Mouse (Mus musculus) midbrain, embryonic 10.5 days (tissue): ENCODE data around the gene Acsm4. TPM values are rescaled to one million over a fixed set of nuclear protein-coding genes. Genes with fewer than 3 reads are reported as not detected.
"Not testable (repeated sequence)": the region's sequence is repeated elsewhere in the genome, so short reads cannot be mapped to it uniquely, and the experiment has no call there.

Experiments used
- DNase-seq: peaks from one replicate; pipeline ENCODE4 v3.0.0-alpha.2; 2017; ENCODE audit warnings: low spot score
- H3K27ac ChIP-seq: fragments of 300-500 bp; sonication (generic); replicated peaks from 2 replicates; pipeline ENCODE4 v1.5.1; 2016; ENCODE audit warnings: mild to moderate bottlenecking
- H3K27me3 ChIP-seq: fragments of 300-500 bp; sonication (generic); 2 replicates; pipeline ENCODE4 v1.6.1; 2016; ENCODE audit warnings: low read depth, mild to moderate bottlenecking; ENCODE audit not compliant: poor library complexity, severe bottlenecking
- H3K36me3 ChIP-seq: fragments of 300-500 bp; sonication (generic); 2 replicates; pipeline ENCODE4 v1.6.1; 2016; ENCODE audit warnings: mild to moderate bottlenecking, moderate library complexity
- H3K4me1 ChIP-seq: fragments of 300-500 bp; sonication (generic); 2 replicates; pipeline ENCODE4 v1.6.1; 2016
- H3K4me3 ChIP-seq: fragments of 300-500 bp; sonication (generic); 2 replicates; pipeline ENCODE4 v1.5.1; 2016; ENCODE audit warnings: mild to moderate bottlenecking, moderate library complexity
- H3K9me3 ChIP-seq: fragments of 300-500 bp; sonication (generic); replicated peaks from 2 replicates; pipeline ENCODE4 v1.6.1; 2016; ENCODE audit warnings: mild to moderate bottlenecking
- WGBS: fragments of 180-500 bp; shearing (Covaris S2); methylation state at CpG from one replicate; pipeline ENCODE4 v1.1.7; 2016; 5-methylcytosine and 5-hydroxymethylcytosine counted together
- polyA plus RNA-seq: library from polyadenylated mRNA; unstranded; fragments of >200 nt; fragmentation: Nextera tagmentation; extraction: Ambion mirVana; gene quantifications from 2 replicates; pipeline ENCODE4 v1.2.1, GENCODE M21; 2016

Gene Acsm4
- polyA plus RNA-seq, 1 experiment from 2014 or later, result not detected

DNA sequence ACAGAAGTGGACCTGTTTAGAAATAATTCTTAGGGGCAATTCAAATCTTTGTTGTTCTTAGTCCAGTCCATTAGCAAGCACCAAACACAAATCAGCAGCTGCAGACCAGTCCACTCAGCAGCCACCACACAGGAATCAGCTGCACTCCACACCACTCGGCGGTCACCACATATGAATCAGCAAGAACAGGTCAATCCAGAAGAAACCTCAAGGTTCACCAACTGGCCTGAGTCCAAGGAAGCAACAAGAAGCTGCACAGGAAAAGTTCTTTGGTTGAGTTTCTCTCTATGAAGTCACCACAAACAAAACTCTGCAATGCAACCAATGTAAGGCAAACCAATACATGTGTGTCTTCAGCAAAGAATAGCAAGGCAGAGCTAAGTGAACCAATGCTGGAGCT, 37.8 kb downstream of the Acsm4 start:
- H3K4me1 ChIP-seq, result no peaks in the 10 kb centered on the region; the same call in 1 of the 2 replicates
- H3K4me3 ChIP-seq, result no peak overlapping the region
- 91% methylated on average over 2 of the region's 2 CpGs for WGBS
- no peak for DNase-seq
- peaks cover 13% of the 10 kb centered on the region for H3K9me3 ChIP-seq
- H3K27ac ChIP-seq, result no peak overlapping the region
- no peaks in the 10 kb centered on the region for H3K27me3 ChIP-seq
- H3K36me3 ChIP-seq, result no peaks in the 10 kb centered on the region

- Histone ChIP-seq H3K9me3 (peaks cover 20% of the 10 kb centered on the region), H3K4me1 (peaks cover 10% of the 10 kb centered on the region)
- H3K4me3 ChIP-seq, H3K27ac ChIP-seq, H3K36me3 ChIP-seq, DNase-seq, H3K27me3 ChIP-seq: not testable (repeated sequence)
- 80% methylated on average over 4 of the region's 4 CpGs for WGBS
Measured at GRCm38 (mm10) chr7:119731262-119731661, 41.4 kb downstream of the Acsm4 start.

DNA sequence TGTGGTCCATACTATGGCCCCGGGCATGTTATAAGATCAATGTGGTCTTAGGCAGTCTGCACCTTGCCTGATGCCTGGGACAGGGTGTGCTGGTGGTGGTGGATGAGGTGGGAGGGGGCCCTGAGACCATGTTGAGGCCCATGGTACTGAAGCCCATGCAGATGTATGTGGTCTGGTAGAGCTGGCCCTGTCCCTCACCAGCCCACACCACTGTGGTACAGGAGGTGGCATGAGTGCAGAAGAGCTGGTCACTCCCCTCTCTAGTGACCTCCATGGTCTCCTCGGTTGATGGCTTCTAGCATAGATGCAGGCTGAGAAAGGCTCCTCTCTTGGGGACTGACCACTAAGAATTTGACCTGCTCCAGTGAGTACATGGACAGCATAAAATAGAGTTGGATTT, 49.1 kb downstream of the Acsm4 start:
- no peak for DNase-seq
- H3K4me1 ChIP-seq, result peaks cover 11% of the 10 kb centered on the region; the same call in 1 of the 2 replicates
- WGBS, result 88% methylated on average over 2 of the region's 2 CpGs
- no peaks in the 10 kb centered on the region for H3K36me3 ChIP-seq
- H3K27me3 ChIP-seq, result peaks cover 5% of the 10 kb centered on the region
- no peak overlapping the region for H3K27ac ChIP-seq
- no peak overlapping the region for H3K4me3 ChIP-seq
- H3K9me3 ChIP-seq, result peaks cover 7% of the 10 kb centered on the region; the same call in 1 of the 2 replicates

- not testable (repeated sequence) for H3K27me3 ChIP-seq, H3K36me3 ChIP-seq, H3K9me3 ChIP-seq
- H3K27ac ChIP-seq, result peak overlapping the region; percentile 76
- peaks cover 17% of the 10 kb centered on the region for H3K4me1 ChIP-seq
- 4% methylated on average over 34 of the region's 44 CpGs for WGBS
- H3K4me3 ChIP-seq, result peak overlapping the region; percentile 51
- peak; percentile 42 for DNase-seq
Measured at GRCm38 (mm10) chr7:119739798-119740468, 50.1 kb downstream of the Acsm4 start.

DNA sequence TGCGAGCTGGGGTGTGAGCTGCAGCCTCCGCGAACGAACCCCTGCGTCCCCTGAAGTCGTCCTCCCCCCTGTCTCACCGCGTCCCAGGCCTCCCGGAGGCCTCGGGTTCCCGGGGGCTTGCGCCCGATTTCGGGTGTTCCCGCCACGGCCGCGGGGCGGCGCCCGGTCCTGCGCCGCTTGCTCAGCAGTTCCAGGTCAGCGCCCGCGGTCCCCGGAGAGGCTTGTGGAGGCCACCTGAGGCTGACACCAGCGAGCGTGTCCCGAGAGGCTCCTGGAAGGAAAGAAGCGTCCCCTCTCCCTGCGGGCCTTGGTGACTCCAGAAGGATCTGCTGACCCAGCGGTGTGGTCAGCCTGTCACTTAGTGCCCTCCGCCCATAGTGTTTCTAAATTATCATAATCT, 54.5 kb downstream of the Acsm4 start:
- H3K9me3 ChIP-seq, result no peaks in the 10 kb centered on the region
- peak overlapping the region; percentile 42 for H3K4me3 ChIP-seq
- H3K4me1 ChIP-seq, result peaks cover 10% of the 10 kb centered on the region
- peak; percentile 57 for DNase-seq
- peaks cover 8% of the 10 kb centered on the region for H3K27me3 ChIP-seq
- H3K36me3 ChIP-seq, result no peaks in the 10 kb centered on the region
- peak overlapping the region; percentile 46; the same call in 1 of the 2 replicates for H3K27ac ChIP-seq
- WGBS, result 11% methylated on average over 34 of the region's 34 CpGs

DNA sequence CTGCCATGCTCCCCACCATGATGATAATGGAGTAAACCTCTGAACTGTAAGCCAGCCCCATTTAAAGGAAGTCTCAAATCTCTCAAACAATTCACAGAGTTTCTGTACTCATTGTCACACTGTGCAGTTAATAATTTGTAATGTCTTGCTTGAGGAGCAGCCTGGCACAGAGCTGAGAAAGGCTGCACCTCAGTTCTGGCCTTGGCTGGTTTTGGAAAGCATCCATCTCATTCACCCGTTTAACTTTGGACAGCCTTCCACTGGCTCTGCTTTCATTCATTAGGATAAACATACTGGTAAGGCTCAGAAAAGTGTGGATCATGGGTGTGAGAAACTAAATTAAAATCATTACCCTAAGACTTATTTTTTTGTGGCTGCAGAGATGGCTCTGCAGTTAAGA, 56.0 kb downstream of the Acsm4 start:
- 90% methylated on average over 1 of the region's 1 CpGs for WGBS
- Histone ChIP-seq H3K27ac (no peak overlapping the region), H3K9me3 (no peaks in the 10 kb centered on the region), H3K4me1 (peaks cover 10% of the 10 kb centered on the region), H3K36me3 (no peaks in the 10 kb centered on the region), H3K27me3 (peaks cover 8% of the 10 kb centered on the region), H3K4me3 (no peak overlapping the region)
- DNase-seq, result no peak

DNA sequence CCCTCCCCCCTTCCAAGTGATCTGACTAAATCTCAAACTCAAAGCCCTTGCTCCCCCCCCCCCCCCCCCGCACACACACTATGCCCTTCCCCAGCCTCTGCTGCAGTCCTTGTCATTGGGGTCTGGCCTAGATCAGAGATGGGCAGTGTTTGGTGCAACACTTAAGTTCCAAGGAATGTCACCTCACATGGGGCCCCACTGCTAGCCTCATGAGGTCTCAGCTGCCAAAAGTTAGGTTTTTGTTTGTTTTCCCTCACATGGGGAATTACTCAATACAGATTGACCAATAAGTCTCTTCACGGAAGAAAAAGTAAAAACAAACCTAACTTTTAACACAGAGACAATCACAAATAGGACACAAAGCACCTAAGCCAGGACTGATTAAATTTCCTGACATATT, 58.9 kb downstream of the Acsm4 start:
- H3K9me3 ChIP-seq, result no peaks in the 10 kb centered on the region
- 82% methylated on average over 2 of the region's 2 CpGs for WGBS
- DNase-seq, result no peak

GRCm38 (mm10) chr7:119749942-119750341, 60.1 kb downstream of the Acsm4 start:
- WGBS, result 73% methylated on average over 2 of the region's 2 CpGs
- no peak overlapping the region for H3K27ac ChIP-seq
- H3K27me3 ChIP-seq, result no peaks in the 10 kb centered on the region
- no peak overlapping the region for H3K4me3 ChIP-seq
- no peak for DNase-seq
- no peaks in the 10 kb centered on the region for H3K9me3 ChIP-seq
- no peaks in the 10 kb centered on the region for H3K36me3 ChIP-seq
- H3K4me1 ChIP-seq, result peaks cover under 1% of the 10 kb centered on the region; the same call in 1 of the 2 replicates

More for the DNA sequence above, 58.9 kb downstream of the Acsm4 start:
- Histone ChIP-seq H3K27me3 (peaks cover 4% of the 10 kb centered on the region), H3K4me3 (no peak overlapping the region), H3K36me3 (no peaks in the 10 kb centered on the region), H3K4me1 (peaks cover 10% of the 10 kb centered on the region), H3K27ac (no peak overlapping the region)

- H3K9me3 ChIP-seq, result no peaks in the 10 kb centered on the region
- WGBS, result 86% methylated on average over 1 of the region's 1 CpGs
- no peak for DNase-seq
- no peaks in the 10 kb centered on the region for H3K36me3 ChIP-seq
- H3K27ac ChIP-seq, result no peak overlapping the region
- no peak overlapping the region for H3K4me3 ChIP-seq
- no peaks in the 10 kb centered on the region for H3K27me3 ChIP-seq
- no peaks in the 10 kb centered on the region for H3K4me1 ChIP-seq
Measured at GRCm38 (mm10) chr7:119753696-119754095, 63.9 kb downstream of the Acsm4 start.

- Histone ChIP-seq H3K9me3 (no peaks in the 10 kb centered on the region; the same call in 1 of the 2 replicates), H3K36me3 (no peaks in the 10 kb centered on the region), H3K4me3 (no peak within 1 kb of the TSS), H3K4me1 (no peaks in the 10 kb centered on the region), H3K27ac (no peak within 1 kb of the TSS), H3K27me3 (no peaks in the 10 kb centered on the region)
- DNase-seq, result no peak
- 88% methylated on average over 11 of the region's 11 CpGs for WGBS
Measured at GRCm38 (mm10) chr7:119760527-119760951, 70.7 kb downstream of the Acsm4 start, which contains the start of gene Acsm3. Gene Acsm3 (plus strand): TSS chr7:119760923.

- Histone ChIP-seq H3K27me3 (no peaks in the 10 kb centered on the region), H3K4me1 (no peaks in the 10 kb centered on the region), H3K9me3 (no peaks in the 10 kb centered on the region; the same call in 1 of the 2 replicates), H3K27ac (no peak overlapping the region), H3K36me3 (no peaks in the 10 kb centered on the region), H3K4me3 (no peak overlapping the region)
- WGBS, result 75% methylated on average over 4 of the region's 4 CpGs
- no peak for DNase-seq
Measured at GRCm38 (mm10) chr7:119762166-119762697, 72.4 kb downstream of the Acsm4 start.
